Mouse (Mus musculus) liver, embryonic 11.5 days (tissue): Measurements from ENCODE around the gene Wee1. TPM values are rescaled to one million over a fixed set of nuclear protein-coding genes. Genes with fewer than 3 reads are reported as not detected.

ENCODE experiments used
- ATAC-seq: fragments of 200-750 bp; cut with Nextera tagmentation; replicated peaks from 2 replicates; pipeline ENCODE4 v1.8.0; 2017; ENCODE audit warnings: moderate number of reproducible peaks, mild to moderate bottlenecking, moderate TSS enrichment, moderate library complexity; ENCODE audit not compliant: low FRiP score
- DNase-seq: peaks from one replicate; pipeline ENCODE4 v3.0.0-alpha.2; 2017; ENCODE audit warnings: low spot score
- H3K27ac ChIP-seq: fragments of 300-500 bp; sonication (generic); 2 replicates; pipeline ENCODE4 v1.5.1; 2014; ENCODE audit warnings: mild to moderate bottlenecking, low read depth, low read length, control low read depth
- H3K27me3 ChIP-seq: fragments of 300-500 bp; sonication (generic); replicated peaks from 2 replicates; pipeline ENCODE4 v1.6.1; 2014; ENCODE audit warnings: low read length, mixed read lengths; ENCODE audit not compliant: control insufficient read depth, insufficient read depth
- H3K36me3 ChIP-seq: fragments of 300-500 bp; sonication (generic); 2 replicates; pipeline ENCODE4 v1.6.1; 2014; ENCODE audit warnings: mild to moderate bottlenecking, low read length, moderate library complexity, mixed read lengths; ENCODE audit not compliant: control insufficient read depth, insufficient read depth
- H3K4me1 ChIP-seq: fragments of 300-500 bp; sonication (generic); replicated peaks from 2 replicates; pipeline ENCODE4 v1.6.1; 2014; ENCODE audit warnings: low read length, mixed read lengths; ENCODE audit not compliant: control insufficient read depth, insufficient read depth
- H3K4me2 ChIP-seq: fragments of 300-500 bp; sonication (generic); 2 replicates; pipeline ENCODE4 v1.6.1; 2014; ENCODE audit warnings: mild to moderate bottlenecking, control low read depth, moderate library complexity
- H3K4me3 ChIP-seq: fragments of 300-500 bp; sonication (generic); 2 replicates; pipeline ENCODE4 v1.5.1; 2014; ENCODE audit warnings: low read depth, low read length, control low read depth
- H3K9ac ChIP-seq: fragments of 300-500 bp; sonication (generic); 2 replicates; pipeline ENCODE4 v1.6.1; 2014; ENCODE audit warnings: low read depth, low read length, control low read depth
- H3K9me3 ChIP-seq: fragments of 300-500 bp; sonication (generic); 2 replicates; pipeline ENCODE4 v1.6.1; 2016; ENCODE audit warnings: low read length, inconsistent platforms, mixed read lengths; ENCODE audit not compliant: control insufficient read depth
- WGBS: fragments of 180-500 bp; shearing (Covaris S2); extraction: QIAGEN DNeasy Blood & Tissue Kit; methylation state at CpG from one replicate; pipeline ENCODE4 v1.1.7; 2014; 5-methylcytosine and 5-hydroxymethylcytosine counted together
- polyA plus RNA-seq: library from polyadenylated mRNA; unstranded; fragments of >200 nt; fragmentation: Nextera tagmentation; extraction: Ambion mirVana; gene quantifications from 2 replicates; pipeline ENCODE4 v1.2.1, GENCODE M21; 2014

The Wee1 gene
- polyA plus RNA-seq, 1 experiment from 2014 or later: 26.5 TPM

DNA sequence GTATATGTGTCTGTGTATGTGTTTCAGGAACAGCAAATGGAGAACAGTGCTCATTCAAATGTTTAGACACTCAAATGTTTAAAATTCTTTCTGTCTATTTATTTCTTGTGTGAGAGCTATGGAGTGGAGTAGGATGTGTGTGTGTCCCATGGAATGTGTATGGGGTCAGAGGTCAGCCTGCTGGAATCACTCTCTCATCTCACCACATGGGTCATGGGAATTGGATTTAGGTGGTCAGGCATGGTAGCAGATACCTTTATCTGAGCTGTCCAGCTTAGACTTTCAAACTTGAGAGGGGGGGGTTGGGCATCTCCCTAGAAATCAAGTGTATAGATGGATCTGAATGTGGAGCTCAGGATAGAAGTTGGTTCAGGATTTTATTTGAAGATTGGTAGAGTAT lies 38.8 kb downstream of the Wee1 start:
- Histone ChIP-seq H3K9ac (no peak overlapping the region), H3K9me3 (no peaks in the 10 kb centered on the region), H3K4me1 (peaks cover 17% of the 10 kb centered on the region), H3K27me3 (no peaks in the 10 kb centered on the region), H3K27ac (no peak overlapping the region), H3K4me2 (no peak overlapping the region), H3K4me3 (no peak overlapping the region), H3K36me3 (no peaks in the 10 kb centered on the region)
- DNase-seq: no peak
- no peak for ATAC-seq

DNA sequence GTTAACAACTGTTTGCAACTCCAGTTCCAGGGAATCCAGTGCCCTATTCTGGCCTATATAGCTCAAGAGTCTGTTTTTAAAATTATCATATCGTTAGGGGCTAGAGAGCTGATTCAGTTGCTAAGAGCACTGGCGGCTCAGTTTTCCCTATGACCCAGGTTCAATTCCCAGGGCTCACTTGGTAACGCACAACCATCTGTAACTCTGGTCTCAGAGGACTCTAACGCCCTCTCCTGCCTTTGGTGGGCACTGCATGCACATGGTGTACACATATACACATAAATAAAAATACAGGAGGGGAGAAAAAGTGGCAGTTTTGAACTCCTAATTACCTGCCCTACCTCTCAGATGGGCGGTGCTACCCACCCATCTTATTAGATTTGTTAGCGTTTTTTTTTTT lies 41.2 kb downstream of the Wee1 start:
- WGBS: 89% methylated on average over 6 of the region's 6 CpGs
- no peaks in the 10 kb centered on the region; the same call in 1 of the 2 replicates for H3K4me1 ChIP-seq
- no peak overlapping the region for H3K27ac ChIP-seq
- no peak for DNase-seq
- H3K9me3 ChIP-seq: no peaks in the 10 kb centered on the region
- H3K9ac ChIP-seq: no peak overlapping the region
- no peak overlapping the region for H3K4me3 ChIP-seq
- H3K4me2 ChIP-seq: no peak overlapping the region
- no peaks in the 10 kb centered on the region for H3K27me3 ChIP-seq
- H3K36me3 ChIP-seq: no peaks in the 10 kb centered on the region
- ATAC-seq: no peak

DNA sequence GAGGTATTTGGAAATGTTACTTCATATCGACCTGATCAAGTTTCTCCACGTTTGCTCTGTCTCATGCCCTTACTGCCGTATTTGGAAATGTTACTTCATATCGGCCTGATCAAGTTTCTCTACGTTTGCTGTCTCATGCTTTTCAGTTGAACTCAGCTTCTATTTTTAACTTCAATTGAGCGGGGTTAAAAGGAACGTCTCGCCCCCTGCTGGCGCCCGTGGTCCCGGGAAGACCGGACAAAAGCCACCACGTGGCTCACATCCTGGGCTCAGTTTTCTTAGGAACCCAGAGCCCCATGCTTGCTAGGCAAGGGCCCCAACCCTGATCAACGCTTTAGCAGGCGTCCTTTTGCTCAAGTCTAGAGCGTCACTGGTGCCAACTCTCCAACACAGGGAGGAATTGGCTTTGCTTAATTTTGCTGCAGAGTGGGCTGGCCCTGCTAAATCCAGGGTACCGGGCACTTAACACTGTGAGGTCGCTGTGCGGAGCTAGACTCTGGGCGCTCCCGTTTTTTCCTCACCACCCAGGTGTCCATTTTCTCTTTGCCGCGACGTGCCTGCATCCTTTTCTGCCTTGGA lies 42.3 kb downstream of the Wee1 start:
- DNase-seq: peak; percentile 85
- Histone ChIP-seq H3K27ac (peak overlapping the region; percentile 84), H3K36me3 (no peaks in the 10 kb centered on the region), H3K9ac (peak overlapping the region; percentile 77), H3K4me3 (peak overlapping the region; percentile 49), H3K9me3 (no peaks in the 10 kb centered on the region), H3K27me3 (no peaks in the 10 kb centered on the region), H3K4me2 (peak overlapping the region; percentile 77), H3K4me1 (no peaks in the 10 kb centered on the region)
- WGBS: under 1% methylated on average over 24 of the region's 24 CpGs
- ATAC-seq: peak; percentile 82

DNA sequence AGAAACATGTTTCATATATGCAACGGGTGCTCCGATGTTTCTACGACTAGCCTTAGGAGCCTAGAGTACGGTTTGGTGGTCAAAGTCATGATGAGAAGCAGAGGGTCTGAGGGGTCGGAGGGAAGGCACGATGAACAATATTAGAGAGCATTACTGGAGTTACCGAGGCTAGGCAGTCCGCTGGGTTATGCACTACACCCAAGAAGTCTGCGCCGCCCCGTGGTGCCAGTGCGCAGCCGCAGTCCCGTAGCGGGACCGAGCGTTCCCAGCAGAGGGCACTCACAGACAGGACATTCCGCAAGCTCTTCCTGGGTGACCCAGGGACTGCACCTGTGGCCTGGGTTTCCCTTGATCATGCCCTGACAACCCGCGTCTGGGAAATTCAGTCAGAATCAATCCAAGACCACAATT lies 42.9 kb downstream of the Wee1 start:
- Histone ChIP-seq H3K36me3 (no peaks in the 10 kb centered on the region), H3K4me2 (peak overlapping the region; percentile 77), H3K9ac (peak overlapping the region; percentile 77), H3K27ac (peak overlapping the region; percentile 84), H3K9me3 (no peaks in the 10 kb centered on the region), H3K4me1 (no peaks in the 10 kb centered on the region), H3K27me3 (no peaks in the 10 kb centered on the region), H3K4me3 (peak overlapping the region; percentile 49)
- DNase-seq: peak; percentile 93
- WGBS: 1% methylated on average over 20 of the region's 20 CpGs
- ATAC-seq: peak; percentile 94

DNA sequence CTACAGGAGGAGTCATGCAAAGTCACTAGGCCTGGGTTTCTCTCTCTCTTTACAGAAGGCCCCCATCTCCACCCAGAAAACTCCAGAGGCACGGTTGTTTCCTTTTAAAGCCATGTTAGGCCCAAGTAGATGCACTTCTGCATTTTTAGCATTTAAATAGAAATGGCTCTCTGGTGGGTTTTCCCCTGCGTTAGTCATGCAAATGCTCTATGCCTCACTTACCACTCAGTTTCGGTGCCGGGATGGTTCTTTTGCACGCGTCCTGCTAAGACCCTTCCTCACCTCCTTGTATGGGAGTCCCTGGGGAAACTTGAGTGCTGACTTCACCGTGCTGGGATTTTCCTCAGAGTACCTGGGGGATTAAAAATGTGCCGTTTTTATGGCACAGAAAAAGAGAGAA lies 44.4 kb downstream of the Wee1 start:
- H3K4me2 ChIP-seq: no peak overlapping the region
- H3K27ac ChIP-seq: no peak overlapping the region; the same call in 1 of the 2 replicates
- no peaks in the 10 kb centered on the region for H3K27me3 ChIP-seq
- no peaks in the 10 kb centered on the region for H3K9me3 ChIP-seq
- no peak overlapping the region for H3K4me3 ChIP-seq
- WGBS: 67% methylated on average over 8 of the region's 8 CpGs
- no peak overlapping the region for H3K9ac ChIP-seq
- H3K36me3 ChIP-seq: no peaks in the 10 kb centered on the region
- ATAC-seq (no peak), DNase-seq (no peak)
- H3K4me1 ChIP-seq: no peaks in the 10 kb centered on the region

DNA sequence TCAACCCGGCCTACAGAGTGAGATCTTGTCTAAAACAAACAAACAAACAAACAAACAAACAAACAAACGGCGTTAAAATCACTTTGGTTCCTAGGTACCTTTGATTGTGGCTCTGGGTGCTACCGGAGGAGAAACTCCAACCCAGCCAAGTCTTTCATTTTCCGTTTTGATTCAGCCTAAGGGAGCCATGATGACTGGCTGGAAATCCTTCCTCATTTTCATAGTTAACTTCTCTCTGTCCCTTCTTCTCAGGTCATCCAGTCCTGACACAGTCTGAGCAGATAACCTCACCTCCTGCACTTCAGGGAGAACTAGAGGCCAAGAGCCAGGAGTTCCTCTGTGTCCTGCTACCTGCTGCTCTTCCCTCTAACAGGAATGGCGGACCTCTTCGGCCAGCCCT lies 57.4 kb downstream of the Wee1 start:
- Histone ChIP-seq H3K36me3 (no peaks in the 10 kb centered on the region), H3K27me3 (no peaks in the 10 kb centered on the region), H3K4me1 (no peaks in the 10 kb centered on the region), H3K9me3 (no peaks in the 10 kb centered on the region), H3K4me2 (no peak overlapping the region), H3K27ac (no peak overlapping the region), H3K4me3 (no peak overlapping the region), H3K9ac (no peak overlapping the region)
- ATAC-seq (no peak), DNase-seq (no peak)
- WGBS: 83% methylated on average over 7 of the region's 7 CpGs

DNA sequence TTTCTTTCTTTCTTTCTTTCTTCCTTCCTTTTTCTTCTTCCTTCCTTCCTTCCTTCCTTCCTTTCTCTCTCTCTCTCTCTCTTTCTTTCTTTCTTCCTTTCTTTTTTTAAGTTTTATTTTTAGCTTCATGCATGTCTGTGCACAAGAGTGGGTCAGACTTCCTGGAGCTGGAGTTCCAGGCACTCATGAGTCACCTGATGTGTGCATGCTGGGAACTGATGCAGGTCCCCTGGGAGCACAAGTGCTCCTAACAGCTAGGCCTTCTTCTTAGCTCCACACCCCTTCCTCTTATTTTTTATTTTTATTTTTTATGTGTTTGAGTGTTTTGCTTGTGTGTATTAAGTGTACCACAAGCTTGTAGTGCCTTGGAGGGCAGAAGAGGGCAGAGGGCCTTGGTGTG lies 58.8 kb downstream of the Wee1 start:
- H3K4me2 ChIP-seq: no peak overlapping the region
- no peak overlapping the region for H3K27ac ChIP-seq
- H3K4me1 ChIP-seq: no peaks in the 10 kb centered on the region
- H3K9ac ChIP-seq: no peak overlapping the region
- no peak for ATAC-seq
- no peak overlapping the region for H3K4me3 ChIP-seq
- no peaks in the 10 kb centered on the region for H3K36me3 ChIP-seq
- no peaks in the 10 kb centered on the region for H3K27me3 ChIP-seq
- DNase-seq: no peak
- H3K9me3 ChIP-seq: no peaks in the 10 kb centered on the region

DNA sequence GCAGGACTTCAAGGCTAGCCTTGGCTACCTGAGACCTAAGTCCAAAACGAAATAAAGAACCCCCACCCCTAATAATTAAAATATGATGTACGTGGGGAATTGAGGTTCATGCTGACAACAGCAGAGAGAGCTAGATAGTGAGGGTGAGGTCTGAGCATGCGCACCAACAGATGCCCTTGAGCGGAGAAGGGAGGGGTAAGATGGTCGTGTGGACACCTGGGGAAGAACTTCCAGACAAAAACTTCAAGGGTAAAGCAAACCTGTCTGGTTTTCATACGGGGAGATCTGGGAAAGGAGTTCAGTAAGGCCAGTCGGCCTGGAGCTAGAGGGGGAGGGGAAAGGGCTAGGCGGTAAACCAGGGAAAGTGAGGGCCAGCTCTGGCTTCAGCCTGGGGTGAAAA lies 59.6 kb downstream of the Wee1 start:
- ATAC-seq (no peak), DNase-seq (no peak)
- H3K4me3 ChIP-seq: no peak overlapping the region
- H3K36me3 ChIP-seq: no peaks in the 10 kb centered on the region
- 68% methylated on average over 8 of the region's 8 CpGs for WGBS
- no peak overlapping the region for H3K4me2 ChIP-seq
- no peak overlapping the region for H3K27ac ChIP-seq
- no peak overlapping the region for H3K9ac ChIP-seq
- H3K27me3 ChIP-seq: no peaks in the 10 kb centered on the region
- H3K9me3 ChIP-seq: no peaks in the 10 kb centered on the region
- H3K4me1 ChIP-seq: no peaks in the 10 kb centered on the region

DNA sequence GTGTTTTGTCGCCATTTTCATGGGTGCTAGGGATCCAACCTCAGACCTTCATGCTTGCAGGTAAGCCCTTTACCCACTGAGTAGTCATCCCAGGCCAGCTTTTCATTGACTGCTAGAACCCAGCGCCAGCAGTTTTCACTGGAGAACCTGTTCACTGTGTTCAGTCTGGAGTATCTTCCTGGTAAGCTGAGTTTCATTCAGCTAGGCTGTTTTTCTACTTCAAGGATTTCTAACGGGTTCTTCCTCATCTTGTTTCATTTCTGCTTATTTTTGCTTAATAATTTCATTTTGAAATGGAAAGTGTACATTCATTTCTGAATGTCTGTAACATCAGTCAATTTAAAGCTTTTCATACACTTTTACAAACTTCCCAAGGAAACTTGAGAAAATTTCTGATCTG lies 62.8 kb downstream of the Wee1 start:
- no peaks in the 10 kb centered on the region for H3K9me3 ChIP-seq
- DNase-seq (no peak), ATAC-seq (no peak)
- no peaks in the 10 kb centered on the region for H3K36me3 ChIP-seq
- H3K27me3 ChIP-seq: no peaks in the 10 kb centered on the region
- H3K9ac ChIP-seq: no peak overlapping the region
- H3K27ac ChIP-seq: no peak overlapping the region
- H3K4me2 ChIP-seq: no peak overlapping the region
- 79% methylated on average over 3 of the region's 3 CpGs for WGBS
- no peaks in the 10 kb centered on the region for H3K4me1 ChIP-seq
- H3K4me3 ChIP-seq: no peak overlapping the region
